Mouse (Mus musculus): Measurements from ENCODE around the gene Insyn1.

- no peak for TF ChIP-seq POLR2A (IDR thresholded peaks at IDR 0.05; ENCODE audit: low read depth, low read length)
- TF ChIP-seq CTCF (conservative IDR thresholded peaks at IDR 0.05; ENCODE audit: insufficient read depth, insufficient read length, low read depth, low read length), result no peak
Measured at GRCm38 (mm10) chr9:58441351-58442104, 46.9 kb upstream of the Insyn1 start.

Data from kidney, adult 2 months (tissue).